Mouse (Mus musculus) embryonic facial prominence, embryonic 15.5 days (tissue): ENCODE data around the gene Gm10718. TPM values are rescaled to one million over a fixed set of nuclear protein-coding genes. Genes with fewer than 3 reads are reported as not detected.
"Not testable (repeated sequence)": the region's sequence is repeated elsewhere in the genome, so short reads cannot be mapped to it uniquely, and the experiment has no call there.

Experiments
- ATAC-seq: fragments of 200-750 bp; cut with Nextera tagmentation; 2 replicates; pipeline ENCODE4 v1.8.0; 2017; ENCODE audit warnings: low read depth, moderate TSS enrichment; ENCODE audit not compliant: insufficient number of reproducible peaks, low FRiP score, low TSS enrichment
- H3K27ac ChIP-seq: fragments of 300-500 bp; sonication (generic); replicated peaks from 2 replicates; pipeline ENCODE4 v1.5.1; 2015; ENCODE audit warnings: mild to moderate bottlenecking, inconsistent platforms
- H3K27me3 ChIP-seq: fragments of 300-500 bp; sonication (generic); 2 replicates; pipeline ENCODE4 v1.6.1; 2015; ENCODE audit warnings: inconsistent platforms
- H3K36me3 ChIP-seq: fragments of 300-500 bp; sonication (generic); 2 replicates; pipeline ENCODE4 v1.6.1; 2015; ENCODE audit warnings: mild to moderate bottlenecking, inconsistent platforms
- H3K4me1 ChIP-seq: fragments of 300-500 bp; sonication (generic); 2 replicates; pipeline ENCODE4 v1.6.1; 2015; ENCODE audit warnings: inconsistent platforms
- H3K4me2 ChIP-seq: fragments of 300-500 bp; sonication (generic); replicated peaks from 2 replicates; pipeline ENCODE4 v1.6.1; 2015; ENCODE audit warnings: mild to moderate bottlenecking, inconsistent platforms
- H3K4me3 ChIP-seq: fragments of 300-500 bp; sonication (generic); replicated peaks from 2 replicates; pipeline ENCODE4 v1.5.1; 2015; ENCODE audit warnings: mild to moderate bottlenecking, inconsistent platforms
- H3K9ac ChIP-seq: fragments of 300-500 bp; sonication (generic); 2 replicates; pipeline ENCODE4 v1.6.1; 2015; ENCODE audit warnings: inconsistent platforms
- H3K9me3 ChIP-seq: fragments of 300-500 bp; sonication (generic); replicated peaks from 2 replicates; pipeline ENCODE4 v1.6.1; 2016; ENCODE audit warnings: inconsistent platforms
- WGBS: fragments of 180-500 bp; shearing (Covaris S2); methylation state at CpG from one replicate; pipeline ENCODE4 v1.1.7; 2015; 5-methylcytosine and 5-hydroxymethylcytosine counted together
- polyA plus RNA-seq: library from polyadenylated mRNA; unstranded; fragments of >200 nt; fragmentation: Nextera tagmentation; extraction: Ambion mirVana; gene quantifications from 2 replicates; pipeline ENCODE4 v1.2.1, GENCODE M21; 2015

Gm10718 gene
- polyA plus RNA-seq: 0.47 TPM in 1 of 2 replicates, not detected in the other

GRCm38 (mm10) chr9:3023312-3023984, at the start of gene Gm10718:
Gene Gm10718 (plus strand): TSS chr9:3023547.
- not testable (repeated sequence) for H3K4me3 ChIP-seq, H3K4me2 ChIP-seq, H3K4me1 ChIP-seq, ATAC-seq, H3K36me3 ChIP-seq, H3K9ac ChIP-seq, H3K27me3 ChIP-seq, H3K9me3 ChIP-seq, H3K27ac ChIP-seq
- WGBS: 76% methylated on average over 12 of the region's 13 CpGs

GRCm38 (mm10) chr9:3000445-3000972, 22.8 kb upstream of the Gm10718 start, which contains the start of gene Gm10722:
Gene Gm10722 (plus strand): TSS chr9:3000922.
- not testable (repeated sequence) for H3K4me1 ChIP-seq, H3K4me3 ChIP-seq, H3K27me3 ChIP-seq, H3K4me2 ChIP-seq, H3K9me3 ChIP-seq, H3K9ac ChIP-seq, H3K27ac ChIP-seq, H3K36me3 ChIP-seq, ATAC-seq
- 73% methylated on average over 12 of the region's 12 CpGs for WGBS

GRCm38 (mm10) chr9:3001006-3001405, 22.3 kb upstream of the Gm10718 start:
- H3K9me3 ChIP-seq, ATAC-seq, H3K4me3 ChIP-seq, H3K27me3 ChIP-seq, H3K27ac ChIP-seq, H3K36me3 ChIP-seq, H3K4me2 ChIP-seq, H3K9ac ChIP-seq, H3K4me1 ChIP-seq: not testable (repeated sequence)
- WGBS: 65% methylated on average over 8 of the region's 8 CpGs

- peak; percentile 87 for ATAC-seq
- not testable (repeated sequence) for H3K9me3 ChIP-seq, H3K4me3 ChIP-seq, H3K27ac ChIP-seq, H3K4me2 ChIP-seq, H3K27me3 ChIP-seq, H3K36me3 ChIP-seq, H3K9ac ChIP-seq, H3K4me1 ChIP-seq
- whole genome bisulfite sequencing: 67% methylated on average over 9 of the region's 11 CpGs
Measured at GRCm38 (mm10) chr9:3001948-3002659, 21.2 kb upstream of the Gm10718 start.

- not testable (repeated sequence) for H3K4me3 ChIP-seq, H3K27ac ChIP-seq, H3K36me3 ChIP-seq, H3K4me1 ChIP-seq, H3K4me2 ChIP-seq, H3K27me3 ChIP-seq, ATAC-seq, H3K9ac ChIP-seq, H3K9me3 ChIP-seq
- WGBS: 74% methylated on average over 6 of the region's 14 CpGs
Measured at GRCm38 (mm10) chr9:3002794-3003396, 20.5 kb upstream of the Gm10718 start, which contains the start of gene Gm11168. Gene Gm11168 (plus strand): TSS chr9:3003346.

GRCm38 (mm10) chr9:3006179-3006578, 17.2 kb upstream of the Gm10718 start:
- not testable (repeated sequence) for H3K4me3 ChIP-seq, ATAC-seq, H3K4me1 ChIP-seq, H3K9ac ChIP-seq, H3K27ac ChIP-seq, H3K36me3 ChIP-seq, H3K9me3 ChIP-seq, H3K4me2 ChIP-seq, H3K27me3 ChIP-seq
- 83% methylated on average over 1 of the region's 5 CpGs for WGBS

- H3K36me3 ChIP-seq, H3K9ac ChIP-seq, H3K27ac ChIP-seq, H3K27me3 ChIP-seq, H3K4me2 ChIP-seq, H3K4me1 ChIP-seq, H3K9me3 ChIP-seq, H3K4me3 ChIP-seq: not testable (repeated sequence)
- ATAC-seq: peak; percentile 79
- WGBS: 75% methylated on average over 8 of the region's 8 CpGs
Measured at GRCm38 (mm10) chr9:3006636-3007035, 16.7 kb upstream of the Gm10718 start.

GRCm38 (mm10) chr9:3007272-3007671, 16.1 kb upstream of the Gm10718 start:
- WGBS: 75% methylated on average over 8 of the region's 9 CpGs
- H3K4me2 ChIP-seq, H3K9me3 ChIP-seq, H3K9ac ChIP-seq, H3K27me3 ChIP-seq, H3K4me1 ChIP-seq, H3K4me3 ChIP-seq, H3K36me3 ChIP-seq, H3K27ac ChIP-seq: not testable (repeated sequence)
- ATAC-seq: peak; percentile 32

- ATAC-seq: peak; percentile 57; the same call in 1 of the 2 replicates
- not testable (repeated sequence) for H3K27me3 ChIP-seq, H3K36me3 ChIP-seq, H3K4me1 ChIP-seq, H3K4me3 ChIP-seq, H3K4me2 ChIP-seq, H3K9ac ChIP-seq, H3K27ac ChIP-seq, H3K9me3 ChIP-seq
- WGBS: no CpG with 5 or more reads among the region's 5 CpGs
Measured at GRCm38 (mm10) chr9:3009331-3009730, 14.0 kb upstream of the Gm10718 start.

GRCm38 (mm10) chr9:3012054-3012621, 11.2 kb upstream of the Gm10718 start:
- not testable (repeated sequence) for H3K27me3 ChIP-seq, H3K4me3 ChIP-seq, H3K4me2 ChIP-seq, H3K27ac ChIP-seq, ATAC-seq, H3K9me3 ChIP-seq, H3K9ac ChIP-seq, H3K4me1 ChIP-seq, H3K36me3 ChIP-seq
- 78% methylated on average over 3 of the region's 7 CpGs for WGBS

GRCm38 (mm10) chr9:3012733-3013279, 10.5 kb upstream of the Gm10718 start, which contains the start of gene Gm10721:
Gene Gm10721 (plus strand): TSS chr9:3013140.
- ATAC-seq: peak; percentile 55
- not testable (repeated sequence) for H3K9me3 ChIP-seq, H3K36me3 ChIP-seq, H3K9ac ChIP-seq, H3K4me2 ChIP-seq, H3K4me1 ChIP-seq, H3K27me3 ChIP-seq, H3K27ac ChIP-seq, H3K4me3 ChIP-seq
- WGBS: 55% methylated on average over 1 of the region's 11 CpGs
